Mouse (Mus musculus) liver, embryonic 12.5 days (tissue): ENCODE measurements around the gene Dnajc12. TPM values are rescaled to one million over a fixed set of nuclear protein-coding genes. Genes with fewer than 3 reads are reported as not detected.

Source experiments
- ATAC-seq: fragments of 200-750 bp; cut with Nextera tagmentation; 2 replicates; pipeline ENCODE4 v1.8.0; 2017; ENCODE audit warnings: moderate number of reproducible peaks, mild to moderate bottlenecking, moderate library complexity
- H3K27ac ChIP-seq: fragments of 300-500 bp; sonication (generic); 2 replicates; pipeline ENCODE4 v1.5.1; 2016; ENCODE audit warnings: mild to moderate bottlenecking
- H3K27me3 ChIP-seq: fragments of 300-500 bp; sonication (generic); replicated peaks from 2 replicates; pipeline ENCODE4 v1.6.1; 2016; ENCODE audit warnings: mild to moderate bottlenecking, moderate library complexity
- H3K36me3 ChIP-seq: fragments of 300-500 bp; sonication (generic); 2 replicates; pipeline ENCODE4 v1.6.1; 2016; ENCODE audit warnings: mild to moderate bottlenecking, moderate library complexity
- H3K4me1 ChIP-seq: fragments of 300-500 bp; sonication (generic); 2 replicates; pipeline ENCODE4 v1.6.1; 2016
- H3K4me2 ChIP-seq: fragments of 300-500 bp; sonication (generic); 2 replicates; pipeline ENCODE4 v1.6.1; 2016; ENCODE audit warnings: mild to moderate bottlenecking, moderate library complexity
- H3K4me3 ChIP-seq: fragments of 300-500 bp; sonication (generic); 2 replicates; pipeline ENCODE4 v1.5.1; 2016; ENCODE audit warnings: mild to moderate bottlenecking, moderate library complexity
- H3K9ac ChIP-seq: fragments of 300-500 bp; sonication (generic); 2 replicates; pipeline ENCODE4 v1.6.1; 2016; ENCODE audit warnings: mild to moderate bottlenecking, moderate library complexity
- H3K9me3 ChIP-seq: fragments of 300-500 bp; sonication (generic); replicated peaks from 2 replicates; pipeline ENCODE4 v1.6.1; 2016; ENCODE audit warnings: mild to moderate bottlenecking, moderate library complexity
- WGBS: fragments of 180-500 bp; shearing (Covaris S2); methylation state at CpG from one replicate; pipeline ENCODE4 v1.1.7; 2016; ENCODE audit not compliant: insufficient replicate concordance; 5-methylcytosine and 5-hydroxymethylcytosine counted together
- polyA plus RNA-seq: library from polyadenylated mRNA; unstranded; fragments of >200 nt; fragmentation: Nextera tagmentation; extraction: Ambion mirVana; gene quantifications from 2 replicates; pipeline ENCODE4 v1.2.1, GENCODE M21; 2016

The Dnajc12 gene
- polyA plus RNA-seq, 1 experiment from 2014 or later, result 14.2 TPM

- H3K27me3 ChIP-seq, result no peaks in the 10 kb centered on the region; the same call in 1 of the 2 replicates
- 37% methylated on average over 9 of the region's 9 CpGs for WGBS
- peaks cover 33% of the 10 kb centered on the region for H3K4me1 ChIP-seq
- H3K9ac ChIP-seq, result peak overlapping the region; percentile 29; the same call in 1 of the 2 replicates
- no peaks in the 10 kb centered on the region for H3K36me3 ChIP-seq
- peak overlapping the region; percentile 38 for H3K4me2 ChIP-seq
- H3K4me3 ChIP-seq, result no peak overlapping the region
- peak overlapping the region; percentile 81 for H3K27ac ChIP-seq
- peak; percentile 88 for ATAC-seq
- no peaks in the 10 kb centered on the region for H3K9me3 ChIP-seq
Measured at GRCm38 (mm10) chr10:63423591-63424474, 41.6 kb downstream of the Dnajc12 start.

GRCm38 (mm10) chr10:63424475-63424814, 42.2 kb downstream of the Dnajc12 start:
- Histone ChIP-seq H3K36me3 (no peaks in the 10 kb centered on the region), H3K27ac (peak overlapping the region; percentile 81), H3K4me3 (no peak overlapping the region), H3K9ac (no peak overlapping the region), H3K4me2 (no peak overlapping the region), H3K9me3 (no peaks in the 10 kb centered on the region), H3K4me1 (peaks cover 33% of the 10 kb centered on the region), H3K27me3 (no peaks in the 10 kb centered on the region; the same call in 1 of the 2 replicates)
- no peak for ATAC-seq

GRCm38 (mm10) chr10:63427146-63427545, 44.9 kb downstream of the Dnajc12 start:
- Histone ChIP-seq H3K4me3 (no peak overlapping the region), H3K4me1 (peaks cover 43% of the 10 kb centered on the region), H3K36me3 (no peaks in the 10 kb centered on the region), H3K27me3 (no peaks in the 10 kb centered on the region), H3K9ac (no peak overlapping the region), H3K27ac (no peak overlapping the region), H3K4me2 (no peak overlapping the region), H3K9me3 (no peaks in the 10 kb centered on the region)
- WGBS, result 75% methylated on average over 8 of the region's 8 CpGs
- ATAC-seq, result no peak

- H3K4me2 ChIP-seq, result peak overlapping the region; percentile 78
- peaks cover 42% of the 10 kb centered on the region for H3K4me1 ChIP-seq
- no peaks in the 10 kb centered on the region for H3K36me3 ChIP-seq
- no peaks in the 10 kb centered on the region for H3K9me3 ChIP-seq
- no peak overlapping the region for H3K27ac ChIP-seq
- no peak for ATAC-seq
- no peaks in the 10 kb centered on the region for H3K27me3 ChIP-seq
- peak overlapping the region; percentile 64 for H3K9ac ChIP-seq
- WGBS, result 18% methylated on average over 19 of the region's 19 CpGs
- peak overlapping the region; percentile 86 for H3K4me3 ChIP-seq
Measured at GRCm38 (mm10) chr10:63428243-63429022, 46.2 kb downstream of the Dnajc12 start.

GRCm38 (mm10) chr10:63429023-63429340, 46.7 kb downstream of the Dnajc12 start:
- H3K27ac ChIP-seq, result no peak overlapping the region

GRCm38 (mm10) chr10:63429380-63429779, 47.1 kb downstream of the Dnajc12 start:
- Histone ChIP-seq H3K4me2 (peak overlapping the region; percentile 78), H3K27me3 (no peaks in the 10 kb centered on the region), H3K27ac (peak overlapping the region; percentile 85), H3K36me3 (no peaks in the 10 kb centered on the region), H3K9me3 (no peaks in the 10 kb centered on the region), H3K4me1 (peaks cover 33% of the 10 kb centered on the region), H3K9ac (peak overlapping the region; percentile 86), H3K4me3 (peak overlapping the region; percentile 86)
- WGBS, result under 1% methylated on average over 34 of the region's 34 CpGs
- ATAC-seq, result peak; percentile 85

More at GRCm38 (mm10) chr10:63429023-63429340, 46.7 kb downstream of the Dnajc12 start:
- Histone ChIP-seq H3K27me3 (no peaks in the 10 kb centered on the region), H3K9ac (peak overlapping the region; percentile 64), H3K9me3 (no peaks in the 10 kb centered on the region), H3K4me3 (peak overlapping the region; percentile 86), H3K4me2 (peak overlapping the region; percentile 78), H3K4me1 (peaks cover 37% of the 10 kb centered on the region), H3K36me3 (no peaks in the 10 kb centered on the region)
- 5% methylated on average over 11 of the region's 11 CpGs for WGBS
- ATAC-seq, result no peak

- Histone ChIP-seq H3K27ac (peak within 1 kb of the TSS; percentile 85), H3K36me3 (no peaks in the 10 kb centered on the region), H3K27me3 (no peaks in the 10 kb centered on the region), H3K9me3 (no peaks in the 10 kb centered on the region), H3K4me2 (peak within 1 kb of the TSS; percentile 78), H3K9ac (peak within 1 kb of the TSS; percentile 86), H3K4me3 (peak within 1 kb of the TSS; percentile 86), H3K4me1 (peaks cover 30% of the 10 kb centered on the region)
- peak; percentile 93 for ATAC-seq
- WGBS, result under 1% methylated on average over 55 of the region's 55 CpGs
Measured at GRCm38 (mm10) chr10:63429785-63430305, 47.6 kb downstream of the Dnajc12 start, which contains the start of gene Ctnna3. Gene Ctnna3, plus strand, starts transcription at chr10:63430098.

GRCm38 (mm10) chr10:63431221-63431736, 49.0 kb downstream of the Dnajc12 start:
- Histone ChIP-seq H3K9me3 (no peaks in the 10 kb centered on the region), H3K27me3 (no peaks in the 10 kb centered on the region), H3K4me3 (no peak overlapping the region), H3K27ac (no peak overlapping the region), H3K36me3 (no peaks in the 10 kb centered on the region), H3K4me2 (no peak overlapping the region), H3K9ac (no peak overlapping the region), H3K4me1 (peaks cover 30% of the 10 kb centered on the region)
- WGBS, result 80% methylated on average over 7 of the region's 7 CpGs
- ATAC-seq, result no peak

GRCm38 (mm10) chr10:63432099-63432498, 49.9 kb downstream of the Dnajc12 start:
- no peak for ATAC-seq
- Histone ChIP-seq H3K9me3 (no peaks in the 10 kb centered on the region), H3K4me3 (no peak overlapping the region), H3K27ac (no peak overlapping the region), H3K9ac (no peak overlapping the region), H3K27me3 (no peaks in the 10 kb centered on the region), H3K4me1 (peaks cover 30% of the 10 kb centered on the region), H3K36me3 (no peaks in the 10 kb centered on the region), H3K4me2 (no peak overlapping the region)
- WGBS, result 73% methylated on average over 8 of the region's 8 CpGs

- Histone ChIP-seq H3K9ac (no peak overlapping the region), H3K4me3 (no peak overlapping the region), H3K4me2 (no peak overlapping the region), H3K27ac (no peak overlapping the region), H3K36me3 (no peaks in the 10 kb centered on the region), H3K9me3 (no peaks in the 10 kb centered on the region), H3K4me1 (peaks cover 30% of the 10 kb centered on the region), H3K27me3 (no peaks in the 10 kb centered on the region)
- ATAC-seq, result no peak
- 22% methylated on average over 2 of the region's 2 CpGs for WGBS
Measured at GRCm38 (mm10) chr10:63432887-63433286, 50.6 kb downstream of the Dnajc12 start.

GRCm38 (mm10) chr10:63438736-63439262, 56.6 kb downstream of the Dnajc12 start:
- H3K27me3 ChIP-seq, result no peaks in the 10 kb centered on the region

More at GRCm38 (mm10) chr10:63438736-63439262, 56.6 kb downstream of the Dnajc12 start:
- no peak overlapping the region for H3K9ac ChIP-seq
- no peak overlapping the region for H3K4me2 ChIP-seq
- H3K4me3 ChIP-seq, result no peak overlapping the region
- no peak overlapping the region for H3K27ac ChIP-seq
- no peaks in the 10 kb centered on the region for H3K9me3 ChIP-seq
- no peak for ATAC-seq
- no peaks in the 10 kb centered on the region for H3K4me1 ChIP-seq
- H3K36me3 ChIP-seq, result no peaks in the 10 kb centered on the region
